Mouse (Mus musculus): ENCODE measurements around the gene Clec2e. TPM values are rescaled to one million over a fixed set of nuclear protein-coding genes. Genes with fewer than 3 reads are reported as not detected.

The Clec2e gene
- total RNA-seq (2023), result under 1 TPM in 1 of 2 experiments, not detected in 1; 0.15 TPM

GRCm38 (mm10) chr6:129100794-129101193, at the start of gene Clec2e:
Clec2e (minus strand) TSS chr6:129100913.

GRCm38 (mm10) chr6:129045601-129046000, 55.1 kb downstream of the Clec2e start, which contains the start of gene Klrb1f:
Klrb1f (plus strand) TSS chr6:129045901.

Other genes starting within 250 kb of the Clec2e start
- gene Clec2i, start 213.3 kb downstream of the Clec2e start, total RNA-seq (2023), result 10 to 100 TPM in 1 of 2 experiments, 1 to 10 TPM in 1; 8.9 to 15.8 TPM
- 10 to 100 TPM; 42.2 to 54.5 TPM for gene BC035044, start 209.8 kb downstream of the Clec2e start, total RNA-seq (2023)
- 1 to 10 TPM; 4.0 to 4.6 TPM for gene Clec2g, start 166.5 kb downstream of the Clec2e start, total RNA-seq (2023)
- 10 to 100 TPM; 16.6 to 17.5 TPM for gene Klrb1f, start 55.0 kb downstream of the Clec2e start, total RNA-seq (2023)
- 10 to 100 TPM; 51.9 to 56.2 TPM for gene Clec2d, start 79.7 kb upstream of the Clec2e start, total RNA-seq (2023)
- 10 to 100 TPM; 44.3 to 67.3 TPM for gene Cd69, start 174.5 kb upstream of the Clec2e start, total RNA-seq (2023)
- gene 4922502D21Rik, start 230.9 kb upstream of the Clec2e start, total RNA-seq (2023), result not detected
- gene Clec12a, start 241.8 kb upstream of the Clec2e start, total RNA-seq (2023), result 100 to 1,000 TPM; 195 to 199 TPM